Mouse (Mus musculus) E14TG2a.4 (cell line): ENCODE measurements around the gene Tppp2.
"Not testable (repeated sequence)": the region's sequence is repeated elsewhere in the genome, so short reads cannot be mapped to it uniquely, and the experiment has no call there.

ENCODE experiments used
- H3K27me3 ChIP-seq: 2 replicates; pipeline ENCODE4 v1.6.1; 2014; ENCODE audit warnings: low read length, control low read depth; ENCODE audit not compliant: insufficient read depth
- H3K36me3 ChIP-seq: 2 replicates; pipeline ENCODE4 v1.6.1; 2014; ENCODE audit warnings: low read length, control low read depth; ENCODE audit not compliant: insufficient read depth
- H3K4me1 ChIP-seq: replicated peaks from 2 replicates; pipeline ENCODE4 v1.6.1; 2014; ENCODE audit warnings: low read depth, low read length, control low read depth
- H3K4me3 ChIP-seq: replicated peaks from 2 replicates; pipeline ENCODE4 v1.5.1; 2014; ENCODE audit warnings: mild to moderate bottlenecking, low read length
- H3K9me3 ChIP-seq: 2 replicates; pipeline ENCODE4 v1.6.1; 2014; ENCODE audit warnings: low read length, control low read depth
- CTCF ChIP-seq: conservative IDR thresholded peaks from 2 replicates; pipeline ENCODE4 v1.5.1; 2014; ENCODE audit warnings: low read length
- NANOG ChIP-seq: IDR thresholded peaks from 2 replicates; pipeline ENCODE4 v1.6.1; 2014; ENCODE audit warnings: borderline replicate concordance, low read length, mixed read lengths
- POU5F1 ChIP-seq: IDR thresholded peaks from 2 replicates; pipeline ENCODE4 v1.6.1; 2014; ENCODE audit warnings: low read length, borderline replicate concordance

Gene Tppp2

DNA sequence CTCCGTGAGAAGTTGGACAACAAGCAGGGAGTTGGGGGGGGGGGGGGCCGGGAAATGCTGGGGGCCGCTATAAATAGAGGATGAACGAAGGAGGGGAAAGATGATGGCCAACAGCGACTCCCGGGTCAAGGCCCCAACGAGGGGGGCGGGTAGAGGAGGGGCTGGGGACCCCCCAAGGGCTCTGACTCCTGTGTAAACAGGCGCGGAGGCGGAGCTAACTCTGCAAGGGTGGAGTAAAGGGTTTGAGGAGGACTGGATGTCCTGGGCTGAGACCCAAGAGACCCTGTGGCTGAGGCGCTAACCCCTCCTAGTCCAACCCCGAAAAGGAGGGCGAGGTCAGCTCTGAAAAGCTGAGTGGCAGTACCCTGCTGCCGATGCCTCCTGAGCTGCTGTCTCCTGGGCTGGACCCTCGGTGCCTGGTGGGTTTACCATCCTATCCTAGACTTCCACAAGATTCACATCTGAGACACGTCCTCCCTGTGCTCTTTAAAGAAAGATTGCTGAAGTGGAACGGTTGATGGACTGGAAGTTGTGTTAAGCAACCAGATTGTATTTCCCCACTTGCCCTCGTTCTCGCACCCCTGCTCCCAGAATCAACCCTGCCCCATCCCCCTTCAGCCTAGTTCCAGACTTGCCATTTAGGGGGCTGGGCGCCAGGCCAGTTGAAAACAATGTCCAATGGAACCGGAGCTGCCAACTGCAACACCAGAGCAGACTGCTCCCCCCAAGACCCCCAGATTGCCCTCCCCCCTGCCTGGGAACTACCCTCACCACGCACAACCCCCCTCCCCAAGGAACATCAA, 4.1 kb upstream of the Tppp2 start, which contains the start of gene Ndrg2:
Gene Ndrg2 (minus strand): TSS at position 199 of the 803 bp plus-strand sequence.
- peak within 1 kb of the TSS; percentile 83 for H3K4me3 ChIP-seq
- TF ChIP-seq NANOG: no peak
- TF ChIP-seq POU5F1: no peak
- no peak for TF ChIP-seq CTCF
- no peaks in the 10 kb centered on the region for H3K9me3 ChIP-seq
- H3K27me3 ChIP-seq: peaks cover 31% of the 10 kb centered on the region
- peaks cover 20% of the 10 kb centered on the region for H3K36me3 ChIP-seq
- H3K4me1 ChIP-seq: peaks cover 47% of the 10 kb centered on the region

DNA sequence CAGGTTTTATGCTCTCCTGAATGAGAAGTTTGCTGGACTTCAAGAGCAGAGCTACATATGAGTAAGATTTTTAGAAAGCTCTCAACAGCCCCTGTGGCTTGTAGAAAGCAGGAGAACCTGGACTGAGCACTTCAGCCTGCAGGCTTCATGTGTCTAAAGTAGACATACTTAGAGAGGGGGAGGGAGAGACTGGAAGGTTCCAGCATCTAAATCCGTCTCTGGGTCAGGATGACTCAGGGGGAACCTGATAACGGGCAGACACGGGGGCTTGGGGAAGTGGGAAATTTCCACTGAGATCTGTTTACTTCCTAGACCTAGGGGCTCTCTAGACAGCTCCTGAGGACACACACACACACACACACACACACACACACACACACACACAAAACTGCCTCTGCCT, 3.2 kb upstream of the Tppp2 start:
- Histone ChIP-seq H3K4me3 (no peak overlapping the region), H3K36me3 (peaks cover 11% of the 10 kb centered on the region), H3K4me1 (peaks cover 49% of the 10 kb centered on the region), H3K27me3 (peaks cover 36% of the 10 kb centered on the region), H3K9me3 (no peaks in the 10 kb centered on the region)
- TF ChIP-seq POU5F1 (no peak), CTCF (no peak), NANOG (no peak)

DNA sequence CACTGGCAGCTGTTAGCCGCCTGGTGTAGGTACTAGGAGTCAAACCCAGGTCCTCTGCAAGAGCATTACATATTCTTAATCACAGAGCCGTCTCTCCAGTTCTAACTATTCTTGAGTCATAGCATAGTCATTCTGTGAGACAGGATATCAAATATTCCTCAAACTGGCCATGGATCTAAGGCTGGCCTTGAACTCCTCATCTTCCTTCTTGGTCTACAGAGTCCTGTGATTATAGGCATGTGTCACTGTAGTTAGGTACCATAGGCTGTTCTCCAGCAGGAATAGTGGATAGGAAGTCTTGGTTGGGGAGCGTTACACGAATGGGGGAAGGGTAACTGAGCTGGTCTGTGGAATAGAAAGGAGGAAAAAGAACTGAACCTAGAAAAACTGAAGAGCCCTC, 1.7 kb upstream of the Tppp2 start:
- Histone ChIP-seq H3K4me1 (peaks cover 38% of the 10 kb centered on the region), H3K27me3 (peaks cover 36% of the 10 kb centered on the region), H3K9me3 (no peaks in the 10 kb centered on the region), H3K36me3 (no peaks in the 10 kb centered on the region), H3K4me3 (no peak overlapping the region)
- TF ChIP-seq CTCF (no peak), POU5F1 (no peak), NANOG (no peak)

DNA sequence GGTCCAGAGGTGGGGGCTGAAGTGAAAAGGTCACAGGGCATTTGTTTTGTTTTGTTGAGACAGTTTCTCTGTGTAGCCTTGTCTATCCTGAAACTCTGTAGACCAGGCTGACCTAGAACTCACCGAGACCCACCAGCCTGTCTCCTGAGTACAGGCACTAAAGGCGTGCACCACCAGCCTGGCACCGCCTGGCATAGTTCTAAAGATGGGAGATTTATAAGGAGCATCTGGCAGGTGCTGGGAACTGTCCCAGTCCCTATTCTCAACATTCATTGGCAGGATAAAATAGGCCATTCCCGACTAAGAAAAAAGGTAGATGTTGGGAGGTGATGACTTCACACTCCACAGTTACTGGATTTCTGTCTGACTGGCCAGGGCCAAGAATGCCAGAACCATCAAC, 741 bp downstream of the Tppp2 start:
- H3K36me3 ChIP-seq: no peaks in the 10 kb centered on the region
- no peak overlapping the region for H3K4me3 ChIP-seq
- no peak for TF ChIP-seq NANOG
- no peak for TF ChIP-seq POU5F1
- TF ChIP-seq CTCF: no peak
- H3K9me3 ChIP-seq: no peaks in the 10 kb centered on the region
- peaks cover 17% of the 10 kb centered on the region for H3K4me1 ChIP-seq
- H3K27me3 ChIP-seq: peaks cover 31% of the 10 kb centered on the region

DNA sequence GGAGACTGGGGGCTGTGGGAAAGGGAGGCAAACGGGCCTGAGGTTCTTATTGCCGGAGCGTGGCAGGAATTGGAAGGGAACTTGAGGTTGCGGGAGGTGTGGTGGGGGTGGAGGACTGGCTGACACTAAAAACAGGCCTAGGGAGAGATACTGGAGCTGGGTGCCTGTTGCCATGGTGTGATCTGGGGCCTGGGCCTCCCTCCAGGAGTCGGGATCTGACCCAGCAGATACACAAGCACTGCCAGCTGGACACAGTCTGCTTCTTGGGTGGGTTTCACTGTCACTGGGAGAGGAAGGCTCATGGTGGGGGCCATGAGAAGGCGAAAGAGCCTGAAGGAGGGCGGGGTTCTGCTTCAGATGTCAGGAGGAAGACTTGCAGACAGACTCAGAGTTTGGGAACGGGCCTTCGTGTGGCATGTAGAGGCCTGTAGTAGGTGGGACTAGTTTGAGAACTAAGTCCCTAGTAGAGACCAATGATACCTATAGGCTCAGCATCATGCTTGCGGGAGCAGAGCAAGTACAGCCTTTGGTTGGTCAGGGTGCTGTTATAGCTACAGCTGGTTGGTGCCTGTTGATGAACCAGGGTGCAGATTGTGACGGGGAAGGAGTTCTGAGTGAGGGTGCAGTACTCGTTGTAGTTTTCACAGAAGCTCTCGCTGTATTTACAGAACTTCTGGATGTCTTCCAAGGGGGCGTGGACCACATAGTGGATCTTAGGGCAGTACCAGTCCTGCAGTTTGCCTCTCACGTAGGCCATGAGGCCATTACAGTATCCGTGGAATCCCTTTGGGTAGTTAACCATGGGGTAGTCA, 3.7 kb downstream of the Tppp2 start:
- Histone ChIP-seq H3K36me3 (no peaks in the 10 kb centered on the region), H3K4me1 (peaks cover 5% of the 10 kb centered on the region), H3K9me3 (peaks cover 24% of the 10 kb centered on the region), H3K27me3 (peaks cover 10% of the 10 kb centered on the region), H3K4me3 (no peak overlapping the region)
- TF ChIP-seq POU5F1 (no peak), CTCF (no peak), NANOG (no peak)

DNA sequence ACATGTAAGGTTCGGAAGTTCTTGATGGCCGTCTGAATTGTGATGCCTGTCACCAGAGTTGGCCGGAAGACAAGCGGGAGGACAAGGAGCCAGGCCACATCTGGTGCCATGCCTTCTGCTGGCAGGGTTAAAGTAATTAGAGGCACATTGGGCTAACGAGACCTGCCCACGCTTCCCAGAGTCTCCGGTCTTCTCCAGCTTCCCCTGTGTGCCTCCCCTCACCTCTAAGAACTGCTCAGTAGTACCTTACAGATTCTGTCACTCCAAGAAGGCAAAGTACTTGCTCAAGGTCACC, 4.3 kb downstream of the Tppp2 start, which contains the start of gene Rnase13:
Gene Rnase13 (minus strand): TSS at position 203 of the 295 bp plus-strand sequence.
- Histone ChIP-seq H3K9me3 (peaks cover 28% of the 10 kb centered on the region), H3K36me3 (no peaks in the 10 kb centered on the region), H3K27me3 (peaks cover 8% of the 10 kb centered on the region), H3K4me1 (peaks cover 5% of the 10 kb centered on the region), H3K4me3 (no peak within 1 kb of the TSS)
- TF ChIP-seq CTCF (no peak), POU5F1 (no peak), NANOG (no peak)

DNA sequence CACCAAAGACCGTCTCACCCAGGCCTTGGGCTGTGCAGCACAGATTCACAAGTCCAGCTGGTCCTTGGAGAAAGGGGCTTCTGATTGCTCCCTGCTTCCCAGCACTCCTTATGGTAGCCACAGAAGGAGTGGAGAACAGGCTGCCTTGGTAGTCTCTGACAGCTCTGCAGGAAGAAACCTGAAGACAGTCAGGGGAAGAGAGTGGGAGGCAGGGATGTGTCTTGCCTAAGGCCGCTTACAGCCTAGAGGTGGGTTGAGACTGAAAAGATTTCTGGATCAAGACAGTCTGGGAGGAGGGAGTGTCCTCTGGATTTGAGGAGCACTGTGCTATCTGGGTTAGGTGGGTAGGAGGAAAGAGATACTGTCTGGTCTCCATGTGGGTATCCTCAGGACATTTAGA, 4.7 kb downstream of the Tppp2 start:
- TF ChIP-seq NANOG (no peak), POU5F1 (no peak), CTCF (no peak)
- no peaks in the 10 kb centered on the region for H3K36me3 ChIP-seq
- H3K27me3 ChIP-seq: peaks cover 7% of the 10 kb centered on the region
- H3K4me3 ChIP-seq: no peak overlapping the region
- H3K4me1 ChIP-seq: peaks cover 5% of the 10 kb centered on the region
- H3K9me3 ChIP-seq: peaks cover 28% of the 10 kb centered on the region

DNA sequence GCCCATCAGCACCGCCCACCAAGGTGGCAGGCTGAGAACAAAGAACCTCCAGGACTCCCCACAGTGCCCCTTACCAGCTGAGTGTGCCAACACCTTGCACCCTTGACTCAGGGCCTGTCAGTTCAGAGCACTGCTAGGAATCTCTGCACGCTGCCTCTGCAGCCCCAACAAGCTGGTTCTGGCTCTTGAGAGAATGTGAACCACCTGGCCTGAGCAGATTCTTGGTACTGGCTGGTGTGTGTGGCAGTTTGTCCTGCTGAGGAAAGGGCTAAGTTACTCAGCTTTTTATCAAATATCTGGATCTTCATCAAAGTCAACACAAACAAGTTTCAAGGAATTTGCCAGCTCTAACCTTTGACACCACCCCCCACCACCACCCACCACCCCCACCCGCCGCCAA, 5.3 kb downstream of the Tppp2 start:
- Histone ChIP-seq H3K4me3 (no peak overlapping the region), H3K27me3 (peaks cover 7% of the 10 kb centered on the region), H3K9me3 (peaks cover 28% of the 10 kb centered on the region), H3K4me1 (peaks cover 3% of the 10 kb centered on the region), H3K36me3 (no peaks in the 10 kb centered on the region)
- TF ChIP-seq NANOG (no peak), CTCF (no peak), POU5F1 (no peak)

DNA sequence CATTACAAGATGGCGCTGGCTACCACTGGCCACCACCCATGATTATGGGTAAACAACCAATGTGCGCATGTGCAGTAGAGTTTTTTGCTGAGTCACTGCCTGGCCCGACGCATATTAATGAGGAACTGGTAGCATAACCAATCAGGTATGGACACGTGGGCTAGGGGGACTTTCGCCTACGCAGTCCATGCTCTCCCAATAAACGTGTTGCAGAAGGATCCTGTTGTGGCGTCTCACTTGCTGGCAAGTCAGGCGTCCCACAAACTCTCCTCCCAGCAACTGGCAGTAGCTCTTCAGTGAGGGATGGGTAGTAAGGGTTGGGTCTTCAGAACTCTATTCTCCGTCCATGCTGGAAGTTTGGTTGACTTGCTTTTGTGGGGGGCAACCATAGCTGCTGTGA, 8.7 kb downstream of the Tppp2 start:
- peaks cover 28% of the 10 kb centered on the region for H3K9me3 ChIP-seq
- not testable (repeated sequence) for H3K36me3 ChIP-seq, H3K27me3 ChIP-seq, H3K4me3 ChIP-seq, H3K4me1 ChIP-seq
